Mouse (Mus musculus) cerebellum, adult 2 months (tissue): ENCODE results near the gene H2-Eb2.

Source experiments
- CTCF ChIP-seq: fragments of 200-500 bp; IDR thresholded peaks from 2 replicates; pipeline ENCODE4 v1.5.1; 2011; ENCODE audit warnings: low read depth, mild to moderate bottlenecking, control low read depth, low read length, moderate library complexity, borderline replicate concordance; ENCODE audit not compliant: insufficient read depth
- POLR2A ChIP-seq: fragments of 200-500 bp; IDR thresholded peaks from 2 replicates; pipeline ENCODE4 v1.6.1; 2011; ENCODE audit warnings: low read length, control low read depth, borderline replicate concordance; ENCODE audit not compliant: insufficient read depth

GRCm38 (mm10) chr17:34325436-34325835 lies at the start of gene H2-Eb2:
- no peak for TF ChIP-seq POLR2A
- no peak for TF ChIP-seq CTCF
